Comparison of ENCODE assay signal across 18 mouse cellular contexts in the genomic region with DNA sequence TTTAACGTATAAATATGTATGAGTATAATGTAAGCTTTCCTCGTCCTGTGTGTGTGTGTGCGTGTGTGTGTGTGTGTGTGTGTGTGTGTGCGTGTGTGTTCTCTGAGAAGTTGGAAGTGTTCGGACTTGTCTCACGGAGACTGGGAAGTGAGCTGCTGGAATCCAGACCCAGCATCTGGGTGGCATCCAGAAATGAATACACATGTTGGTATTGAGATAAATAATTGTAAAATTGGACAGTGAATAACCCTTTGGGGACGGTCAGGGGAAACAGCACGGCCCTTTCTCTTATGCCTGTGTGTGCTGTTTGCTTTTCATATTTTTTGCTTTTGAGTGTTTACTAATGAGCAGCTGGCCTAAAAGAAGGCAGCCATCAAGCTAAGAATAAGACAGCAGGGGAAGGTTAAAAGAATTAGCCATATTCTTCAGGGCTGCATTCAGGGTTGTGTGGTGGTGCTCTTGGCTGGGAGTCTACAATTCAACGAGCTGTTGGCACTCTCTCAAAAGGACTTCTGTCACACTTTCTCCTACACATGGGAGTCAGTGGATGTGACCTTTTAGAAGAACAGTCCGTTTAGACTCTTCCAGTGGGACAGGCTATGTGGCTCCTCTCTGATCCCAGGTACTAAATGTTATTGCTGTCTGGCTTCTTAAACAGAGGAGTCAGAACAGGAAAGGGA. TPM values are rescaled to one million over a fixed set of nuclear protein-coding genes. Genes with fewer than 3 reads are reported as not detected.
A peak's percentile ranks its signal among the peaks of the same experiment; 100 is the strongest.
DNase-seq lines count a peak whose midpoint lies in the region; ATAC-seq and TF ChIP-seq lines count a peak whose summit lies in the region.
"Had no signal": no experiment of that assay in that cellular context is flagged by ENCODE, and none has a peak within 500 bp of the region (broad histone marks: within the 10 kb centered on the region; RNA-seq: fewer than 3 reads in every experiment).

No protein-coding gene starts in this region.

- H3K9ac ChIP-seq in heart, embryonic 13.5 days: no peak overlapping the region
- H3K9ac ChIP-seq in intestine, embryonic 16.5 days (ENCODE audit: low read depth, low read length): no peak overlapping the region
- H3K9ac ChIP-seq in intestine, embryonic 15.5 days: no peak overlapping the region
- no peak overlapping the region for H3K9ac ChIP-seq in kidney, embryonic 16.5 days (replicated peaks; ENCODE audit: low read length)
- H3K9ac ChIP-seq: hindbrain, embryonic 14.5 days; kidney, embryonic 15.5 days; limb, embryonic 12.5 days had no signal

- intact Hi-C loops in gastrocnemius, adult 2 months (cut with DNase I): no loop called here

- H3K9me3 ChIP-seq in heart, embryonic 13.5 days: no peaks in the 10 kb centered on the region
- no peaks in the 10 kb centered on the region for H3K9me3 ChIP-seq in intestine, embryonic 16.5 days (ENCODE audit: control insufficient read depth, low read length)
- no peaks in the 10 kb centered on the region for H3K9me3 ChIP-seq in intestine, embryonic 15.5 days
- H3K9me3 ChIP-seq in kidney, embryonic 16.5 days (ENCODE audit: low read length): no peaks in the 10 kb centered on the region
- H3K9me3 ChIP-seq: kidney, embryonic 15.5 days; limb, embryonic 12.5 days had no signal

- peak overlapping the region; percentile 41 for H3K27ac ChIP-seq in heart, embryonic 13.5 days (replicated peaks)
- peak overlapping the region; percentile 26; the same call in 1 of the 2 replicates for H3K27ac ChIP-seq in intestine, embryonic 16.5 days (ENCODE audit: low read length)
- H3K27ac ChIP-seq in intestine, embryonic 15.5 days: no peak overlapping the region
- no peak overlapping the region for H3K27ac ChIP-seq in kidney, embryonic 16.5 days (ENCODE audit: low read length)
- H3K27ac ChIP-seq in gastrocnemius, adult 2 months: no peak overlapping the region
- H3K27ac ChIP-seq: hindbrain, embryonic 14.5 days; kidney, embryonic 15.5 days; limb, embryonic 12.5 days had no signal

- H3K36me3 ChIP-seq in heart, embryonic 13.5 days: no peaks in the 10 kb centered on the region
- no peaks in the 10 kb centered on the region for H3K36me3 ChIP-seq in intestine, embryonic 16.5 days (ENCODE audit: control insufficient read depth, insufficient read depth, low read length)
- H3K36me3 ChIP-seq in intestine, embryonic 15.5 days: no peaks in the 10 kb centered on the region
- no peaks in the 10 kb centered on the region for H3K36me3 ChIP-seq in kidney, embryonic 16.5 days (ENCODE audit: insufficient read depth, low read length)
- H3K36me3 ChIP-seq: G1E; kidney, embryonic 15.5 days; limb, embryonic 12.5 days had no signal

- H3K4me2 ChIP-seq in heart, embryonic 13.5 days: no peak overlapping the region
- no peak overlapping the region for H3K4me2 ChIP-seq in intestine, embryonic 16.5 days (ENCODE audit: low read depth, low read length)
- H3K4me2 ChIP-seq in intestine, embryonic 15.5 days (replicated peaks): no peak overlapping the region
- H3K4me2 ChIP-seq in kidney, embryonic 16.5 days (replicated peaks; ENCODE audit: low read depth, low read length): no peak overlapping the region
- H3K4me2 ChIP-seq: hindbrain, embryonic 14.5 days; kidney, embryonic 15.5 days; limb, embryonic 12.5 days; midbrain, embryonic 11.5 days had no signal

- TF ChIP-seq POLR2A in brain, embryonic 14.5 days (IDR thresholded peaks at IDR 0.05; ENCODE audit: borderline replicate concordance, extremely low read depth, insufficient read depth, insufficient read length, poor library complexity, severe bottlenecking): no peak

- DNase-seq in heart, adult 9 months (ENCODE audit: low spot score in 2 of 2): no peak
- DNase-seq in Muller cell, postnatal 12 days (ENCODE audit: inconsistent ontology term): peak; percentile 85
- DNase-seq in brain, embryonic 14.5 days (ENCODE audit: low read depth): peak; percentile 82
- DNase-seq in gastrocnemius, adult 2 months: no peak
- DNase-seq: adrenal gland, adult 8-10 months; cerebellum, adult 9-10 months; gastrocnemius, postnatal 10 days; right cerebral cortex, postnatal 14 days; thymus, postnatal 25 days had no signal

- peaks cover 34% of the 10 kb centered on the region for H3K4me1 ChIP-seq in heart, embryonic 13.5 days
- 0 out of 2 replicates have a peak, but pooled peaks cover 3% of the 10 kb centered on the region for H3K4me1 ChIP-seq in intestine, embryonic 16.5 days (ENCODE audit: control insufficient read depth, insufficient read depth, low read length)
- peaks cover 13% of the 10 kb centered on the region; the same call in 1 of the 2 replicates for H3K4me1 ChIP-seq in intestine, embryonic 15.5 days (replicated peaks)
- peaks cover 15% of the 10 kb centered on the region for H3K4me1 ChIP-seq in kidney, embryonic 16.5 days (ENCODE audit: insufficient read depth, low read length)

- H3K27me3 ChIP-seq in heart, embryonic 13.5 days (replicated peaks): no peaks in the 10 kb centered on the region
- no peaks in the 10 kb centered on the region for H3K27me3 ChIP-seq in intestine, embryonic 16.5 days (replicated peaks; ENCODE audit: control insufficient read depth, insufficient read depth, low read length)
- no peaks in the 10 kb centered on the region for H3K27me3 ChIP-seq in intestine, embryonic 15.5 days (replicated peaks)
- no peaks in the 10 kb centered on the region for H3K27me3 ChIP-seq in kidney, embryonic 16.5 days (ENCODE audit: insufficient read depth, low read length)
- H3K27me3 ChIP-seq: kidney, embryonic 15.5 days; limb, embryonic 12.5 days had no signal

- H3K4me3 ChIP-seq in heart, embryonic 13.5 days: no peak overlapping the region
- no peak overlapping the region for H3K4me3 ChIP-seq in intestine, embryonic 16.5 days (ENCODE audit: low read length)
- no peak overlapping the region for H3K4me3 ChIP-seq in intestine, embryonic 15.5 days (replicated peaks)
- H3K4me3 ChIP-seq in kidney, embryonic 16.5 days (ENCODE audit: low read length): no peak overlapping the region
- H3K4me3 ChIP-seq in gastrocnemius, adult 2 months: no peak overlapping the region
- H3K4me3 ChIP-seq: kidney, embryonic 15.5 days; limb, embryonic 12.5 days had no signal

- no peak for TF ChIP-seq CTCF in brain, embryonic 14.5 days (IDR thresholded peaks at IDR 0.05; ENCODE audit: borderline replicate concordance, extremely low read depth, insufficient read depth, insufficient read length)
- TF ChIP-seq CTCF in gastrocnemius, adult 2 months (IDR thresholded peaks at IDR 0.05): no peak

- no peak for ATAC-seq in heart, embryonic 13.5 days (ENCODE audit: extremely low read depth, insufficient number of reproducible peaks, low FRiP score, low TSS enrichment)
- ATAC-seq in intestine, embryonic 16.5 days: no peak
- no peak; the same call in 1 of the 2 replicates for ATAC-seq in intestine, embryonic 15.5 days
- ATAC-seq in kidney, embryonic 16.5 days (ENCODE audit: low FRiP score, low TSS enrichment): no peak

- 65% methylated on average over 10 of the region's 10 CpGs for WGBS in heart, embryonic 13.5 days
- 53% methylated on average over 10 of the region's 10 CpGs for WGBS in intestine, embryonic 16.5 days
- WGBS in intestine, embryonic 15.5 days: 59% methylated on average over 10 of the region's 10 CpGs
- 78% methylated on average over 10 of the region's 10 CpGs for WGBS in kidney, embryonic 16.5 days

RNA-seq across cellular contexts. Expression of gene Shroom3, which starts 11.2 kb away (rescaled TPM):
- 9.3 and 10.3 TPM in 2 replicates for polyA plus RNA-seq in heart, embryonic 13.5 days (2015; fragmentation: Nextera tagmentation; extraction: Ambion mirVana)
- polyA plus RNA-seq in intestine, embryonic 16.5 days (2015; fragmentation: Nextera tagmentation; extraction: Ambion mirVana): 6.0 and 6.4 TPM in 2 replicates
- 8.1 and 10.3 TPM in 2 replicates for polyA plus RNA-seq in intestine, embryonic 15.5 days (2015; fragmentation: Nextera tagmentation; extraction: Ambion mirVana)
- polyA plus RNA-seq in brain, embryonic 14.5 days (2012; rRNA removed): 5.3 and 8.0 TPM in 2 replicates
- 8.1 and 8.3 TPM in 2 replicates for polyA plus RNA-seq in kidney, embryonic 16.5 days (2015; fragmentation: Nextera tagmentation; extraction: Ambion mirVana)
- total RNA-seq in gastrocnemius, adult 2 months (2021): 1 to 10 TPM in 1 of 2 experiments, under 1 TPM in 1; 0.53 to 1.2 TPM
- polyA plus RNA-seq: G1E had no signal

RNA-seq across cellular contexts. Expression of gene Ccdc158, which starts 19.4 kb away (rescaled TPM):
- 0.59 and 0.75 TPM in 2 replicates for polyA plus RNA-seq in heart, embryonic 13.5 days (2015; fragmentation: Nextera tagmentation; extraction: Ambion mirVana)
- polyA plus RNA-seq in intestine, embryonic 16.5 days (2015; fragmentation: Nextera tagmentation; extraction: Ambion mirVana): 0.88 and 1.2 TPM in 2 replicates
- 0.91 and 1.1 TPM in 2 replicates for polyA plus RNA-seq in intestine, embryonic 15.5 days (2015; fragmentation: Nextera tagmentation; extraction: Ambion mirVana)
- 0.67 and 0.83 TPM in 2 replicates for polyA plus RNA-seq in brain, embryonic 14.5 days (2012; rRNA removed)
- 1.0 and 1.1 TPM in 2 replicates for polyA plus RNA-seq in kidney, embryonic 16.5 days (2015; fragmentation: Nextera tagmentation; extraction: Ambion mirVana)
- under 1 TPM; 0.31 to 0.54 TPM for total RNA-seq in gastrocnemius, adult 2 months (2021)
- total RNA-seq: gastrocnemius, postnatal 10 days had no signal
- polyA plus RNA-seq: G1E had no signal

Comparison
In these comparisons a context has a peak if more than half of its experiments do, and no peak if none do; other contexts are left out.
1. H3K27ac ChIP-seq: peak in heart, embryonic 13.5 days (single experiment) and intestine, embryonic 16.5 days (single experiment); none in intestine, embryonic 15.5 days (single experiment), kidney, embryonic 16.5 days (single experiment) and gastrocnemius, adult 2 months (single experiment).
2. DNase-seq: peak in Muller cell, postnatal 12 days (single experiment) and brain, embryonic 14.5 days (single experiment); none in heart, adult 9 months (0 of 2) and gastrocnemius, adult 2 months (single experiment).